Mouse (Mus musculus): Measurements from ENCODE around the gene Inka1. TPM values are rescaled to one million over a fixed set of nuclear protein-coding genes. Genes with fewer than 3 reads are reported as not detected.

The Inka1 gene
- polyA plus RNA-seq, 1 experiment from 2014 or later = 50.5 TPM

- H3K4me2 ChIP-seq = peak overlapping the region; percentile 78
- peak; percentile 56 for ATAC-seq (ENCODE audit: insufficient read depth)
- H3K4me3 ChIP-seq (replicated peaks) = peak overlapping the region; percentile 100
- peaks cover 51% of the 10 kb centered on the region for H3K4me1 ChIP-seq (replicated peaks)
- peak overlapping the region; percentile 98 for H3K27ac ChIP-seq (replicated peaks)
- no peaks in the 10 kb centered on the region for H3K9me3 ChIP-seq (replicated peaks)
- H3K27me3 ChIP-seq = no peaks in the 10 kb centered on the region
- peak overlapping the region; percentile 100 for H3K9ac ChIP-seq
- under 1% methylated on average over 50 of the region's 50 CpGs for WGBS (ENCODE audit: insufficient replicate concordance)
- H3K36me3 ChIP-seq (replicated peaks) = peaks cover 10% of the 10 kb centered on the region
These were observed 17.3 kb upstream of the Inka1 start for GRCm38 (mm10) chr9:108002778-108003530.

- peak within 1 kb of the TSS; percentile 98 for H3K27ac ChIP-seq (replicated peaks)
- peaks cover 43% of the 10 kb centered on the region for H3K4me1 ChIP-seq (replicated peaks)
- peak; percentile 95 for ATAC-seq (ENCODE audit: insufficient read depth)
- H3K27me3 ChIP-seq = no peaks in the 10 kb centered on the region
- peak within 1 kb of the TSS; percentile 100 for H3K9ac ChIP-seq
- under 1% methylated on average over 51 of the region's 51 CpGs for WGBS (ENCODE audit: insufficient replicate concordance)
- H3K9me3 ChIP-seq (replicated peaks) = no peaks in the 10 kb centered on the region
- H3K4me2 ChIP-seq = peak within 1 kb of the TSS; percentile 91
- peaks cover 10% of the 10 kb centered on the region for H3K36me3 ChIP-seq (replicated peaks)
- peak within 1 kb of the TSS; percentile 100 for H3K4me3 ChIP-seq (replicated peaks)
These were observed 16.5 kb upstream of the Inka1 start, which contains the start of gene Ip6k1 for GRCm38 (mm10) chr9:108001922-108002770. TSS of gene Ip6k1 (plus strand) at chr9:108002501.

- WGBS (ENCODE audit: insufficient replicate concordance) = 67% methylated on average over 5 of the region's 5 CpGs
- Histone ChIP-seq H3K9me3 (replicated peaks) (no peaks in the 10 kb centered on the region), H3K27ac (replicated peaks) (no peak within 1 kb of the TSS), H3K4me1 (replicated peaks) (peaks cover 4% of the 10 kb centered on the region; the same call in 1 of the 2 replicates), H3K9ac (no peak within 1 kb of the TSS), H3K4me3 (replicated peaks) (no peak within 1 kb of the TSS), H3K36me3 (replicated peaks) (no peaks in the 10 kb centered on the region), H3K27me3 (no peaks in the 10 kb centered on the region), H3K4me2 (no peak within 1 kb of the TSS)
- no peak for ATAC-seq (ENCODE audit: insufficient read depth)
These were observed 10.4 kb upstream of the Inka1 start, which contains the start of gene Gm20662 for GRCm38 (mm10) chr9:107996049-107996448. TSS of gene Gm20662 (plus strand) at chr9:107996349.

GRCm38 (mm10) chr9:107995513-107995912 lies 9.8 kb upstream of the Inka1 start:
- Histone ChIP-seq H3K4me3 (replicated peaks) (no peak overlapping the region), H3K9ac (no peak overlapping the region), H3K27ac (replicated peaks) (no peak overlapping the region), H3K36me3 (replicated peaks) (no peaks in the 10 kb centered on the region), H3K27me3 (0 out of 2 replicates have a peak, but pooled peaks cover 3% of the 10 kb centered on the region), H3K4me1 (replicated peaks) (0 out of 2 replicates have a peak, but pooled peaks cover 2% of the 10 kb centered on the region), H3K9me3 (replicated peaks) (no peaks in the 10 kb centered on the region), H3K4me2 (no peak overlapping the region)
- no peak for ATAC-seq (ENCODE audit: insufficient read depth)
- WGBS (ENCODE audit: insufficient replicate concordance) = 86% methylated on average over 21 of the region's 21 CpGs

- 0 out of 2 replicates have a peak overlapping the region, but pooled peaks have one; percentile 0 for H3K27ac ChIP-seq (replicated peaks)
- WGBS (ENCODE audit: insufficient replicate concordance) = 15% methylated on average over 2 of the region's 2 CpGs
These were observed 8.8 kb upstream of the Inka1 start for GRCm38 (mm10) chr9:107994464-107994863.

GRCm38 (mm10) chr9:107993013-107993412 lies 7.3 kb upstream of the Inka1 start:
- ATAC-seq (ENCODE audit: insufficient read depth) = no peak
- peaks cover 11% of the 10 kb centered on the region for H3K4me1 ChIP-seq (replicated peaks)
- 0 out of 2 replicates have a peak, but pooled peaks cover 3% of the 10 kb centered on the region for H3K27me3 ChIP-seq
- H3K9ac ChIP-seq = no peak overlapping the region
- H3K27ac ChIP-seq (replicated peaks) = no peak overlapping the region
- no peak overlapping the region for H3K4me3 ChIP-seq (replicated peaks)
- WGBS (ENCODE audit: insufficient replicate concordance) = 77% methylated on average over 11 of the region's 11 CpGs
- H3K9me3 ChIP-seq (replicated peaks) = no peaks in the 10 kb centered on the region
- no peaks in the 10 kb centered on the region for H3K36me3 ChIP-seq (replicated peaks)
- H3K4me2 ChIP-seq = no peak overlapping the region

More at GRCm38 (mm10) chr9:107994464-107994863, 8.8 kb upstream of the Inka1 start:
- H3K4me2 ChIP-seq = no peak overlapping the region
- no peak for ATAC-seq (ENCODE audit: insufficient read depth)
- 0 out of 2 replicates have a peak, but pooled peaks cover 3% of the 10 kb centered on the region for H3K27me3 ChIP-seq
- H3K9ac ChIP-seq = no peak overlapping the region
- no peak overlapping the region for H3K4me3 ChIP-seq (replicated peaks)
- no peaks in the 10 kb centered on the region for H3K9me3 ChIP-seq (replicated peaks)
- H3K4me1 ChIP-seq (replicated peaks) = peaks cover 9% of the 10 kb centered on the region
- no peaks in the 10 kb centered on the region for H3K36me3 ChIP-seq (replicated peaks)

GRCm38 (mm10) chr9:107992197-107992596 lies 6.5 kb upstream of the Inka1 start, which contains the start of gene Cdhr4:
TSS of gene Cdhr4 (plus strand) at chr9:107992497.
- no peak for ATAC-seq (ENCODE audit: insufficient read depth)
- H3K9me3 ChIP-seq (replicated peaks) = no peaks in the 10 kb centered on the region
- no peaks in the 10 kb centered on the region for H3K36me3 ChIP-seq (replicated peaks)
- no peak within 1 kb of the TSS for H3K27ac ChIP-seq (replicated peaks)
- no peak within 1 kb of the TSS for H3K4me3 ChIP-seq (replicated peaks)
- no peak within 1 kb of the TSS for H3K4me2 ChIP-seq
- H3K9ac ChIP-seq = no peak within 1 kb of the TSS
- peaks cover 17% of the 10 kb centered on the region for H3K4me1 ChIP-seq (replicated peaks)
- H3K27me3 ChIP-seq = 0 out of 2 replicates have a peak, but pooled peaks cover 3% of the 10 kb centered on the region
- 70% methylated on average over 2 of the region's 2 CpGs for WGBS (ENCODE audit: insufficient replicate concordance)

GRCm38 (mm10) chr9:107987950-107988349 lies 2.3 kb upstream of the Inka1 start:
- 64% methylated on average over 3 of the region's 3 CpGs for WGBS (ENCODE audit: insufficient replicate concordance)
- peaks cover 57% of the 10 kb centered on the region for H3K4me1 ChIP-seq (replicated peaks)
- H3K4me3 ChIP-seq (replicated peaks) = no peak overlapping the region
- H3K36me3 ChIP-seq (replicated peaks) = peaks cover 18% of the 10 kb centered on the region
- no peak overlapping the region for H3K27ac ChIP-seq (replicated peaks)
- H3K9ac ChIP-seq = no peak overlapping the region
- 0 out of 2 replicates have a peak, but pooled peaks cover 3% of the 10 kb centered on the region for H3K27me3 ChIP-seq
- H3K4me2 ChIP-seq = no peak overlapping the region
- ATAC-seq (ENCODE audit: insufficient read depth) = no peak
- no peaks in the 10 kb centered on the region for H3K9me3 ChIP-seq (replicated peaks)

- Histone ChIP-seq H3K9me3 (replicated peaks) (no peaks in the 10 kb centered on the region), H3K4me1 (replicated peaks) (peaks cover 72% of the 10 kb centered on the region), H3K9ac (peak overlapping the region; percentile 82; the same call in 1 of the 2 replicates), H3K36me3 (replicated peaks) (peaks cover 33% of the 10 kb centered on the region), H3K4me3 (replicated peaks) (peak overlapping the region; percentile 84), H3K27ac (replicated peaks) (peak overlapping the region; percentile 97), H3K27me3 (0 out of 2 replicates have a peak, but pooled peaks cover 3% of the 10 kb centered on the region), H3K4me2 (peak overlapping the region; percentile 92)
- 1% methylated on average over 18 of the region's 18 CpGs for WGBS (ENCODE audit: insufficient replicate concordance)
- peak; percentile 8; the same call in 1 of the 2 replicates for ATAC-seq (ENCODE audit: insufficient read depth)
These were observed 697 bp upstream of the Inka1 start for GRCm38 (mm10) chr9:107986376-107986775.

- Histone ChIP-seq H3K27ac (replicated peaks) (peak overlapping the region; percentile 97), H3K4me3 (replicated peaks) (peak overlapping the region; percentile 84), H3K36me3 (replicated peaks) (peaks cover 50% of the 10 kb centered on the region), H3K9ac (peak overlapping the region; percentile 82), H3K4me2 (peak overlapping the region; percentile 92), H3K9me3 (replicated peaks) (no peaks in the 10 kb centered on the region), H3K27me3 (no peaks in the 10 kb centered on the region), H3K4me1 (replicated peaks) (peaks cover 81% of the 10 kb centered on the region)
- WGBS (ENCODE audit: insufficient replicate concordance) = 16% methylated on average over 9 of the region's 9 CpGs
- no peak for ATAC-seq (ENCODE audit: insufficient read depth)
These were observed 974 bp downstream of the Inka1 start for GRCm38 (mm10) chr9:107984754-107985055.

Measured in liver, embryonic 15.5 days (tissue).